26 mouse cellular contexts compared by ENCODE assay signal in genomic region chr11:59939821-59940220, GRCm38 (mm10). TPM values are rescaled to one million over a fixed set of nuclear protein-coding genes. Genes with fewer than 3 reads are reported as not detected.
A peak's percentile ranks its signal among the peaks of the same experiment; 100 is the strongest.
DNase-seq lines count a peak whose midpoint lies in the region; ATAC-seq and TF ChIP-seq lines count a peak whose summit lies in the region.
"Had no signal": no experiment of that assay in that cellular context is flagged by ENCODE, and none has a peak within 500 bp of the region (broad histone marks: within the 10 kb centered on the region; RNA-seq: fewer than 3 reads in every experiment).

No protein-coding gene starts in this region.

- 71% methylated on average over 1 of the region's 1 CpGs for WGBS in intestine, embryonic 16.5 days
- 49% methylated on average over 1 of the region's 1 CpGs for WGBS in intestine, embryonic 15.5 days

- no peak for TF ChIP-seq CTCF in testis, adult 2 months (IDR thresholded peaks at IDR 0.05; ENCODE audit: control insufficient read depth, insufficient read depth, insufficient replicate concordance, low read depth, low read length)

- no peak for TF ChIP-seq POLR2A in testis, adult 2 months (IDR thresholded peaks at IDR 0.05; ENCODE audit: control insufficient read depth, low read depth, low read length)

- intact Hi-C loops in heart, postnatal 14 days (cut with DNase I) = no loop called here

- peaks cover 7% of the 10 kb centered on the region; the same call in 1 of the 2 replicates for H3K4me1 ChIP-seq in intestine, embryonic 16.5 days (ENCODE audit: control insufficient read depth, insufficient read depth, low read length)
- peaks cover 2% of the 10 kb centered on the region; the same call in 1 of the 2 replicates for H3K4me1 ChIP-seq in intestine, embryonic 15.5 days (replicated peaks)
- peaks cover 10% of the 10 kb centered on the region for H3K4me1 ChIP-seq in testis, adult 2 months (ENCODE audit: control insufficient read depth, insufficient read depth, low read length)
- H3K4me1 ChIP-seq: embryonic facial prominence, embryonic 13.5 days; forebrain, embryonic 12.5 days; forebrain, embryonic 15.5 days; hindbrain, embryonic 12.5 days had no signal

- no peak overlapping the region for H3K4me2 ChIP-seq in intestine, embryonic 16.5 days (ENCODE audit: low read depth, low read length)
- H3K4me2 ChIP-seq in intestine, embryonic 15.5 days (replicated peaks) = no peak overlapping the region
- H3K4me2 ChIP-seq: embryonic facial prominence, embryonic 13.5 days; forebrain, embryonic 12.5 days; forebrain, embryonic 15.5 days; heart, embryonic 13.5 days; hindbrain, embryonic 12.5 days had no signal

- no peaks in the 10 kb centered on the region for H3K9me3 ChIP-seq in intestine, embryonic 16.5 days (ENCODE audit: control insufficient read depth, low read length)
- H3K9me3 ChIP-seq in intestine, embryonic 15.5 days = no peaks in the 10 kb centered on the region
- H3K9me3 ChIP-seq: embryonic facial prominence, embryonic 10.5 days; embryonic facial prominence, embryonic 13.5 days; forebrain, embryonic 12.5 days; forebrain, embryonic 15.5 days; heart, embryonic 10.5 days; heart, embryonic 13.5 days; hindbrain, embryonic 12.5 days had no signal

- ATAC-seq in intestine, embryonic 16.5 days = peak; percentile 41; the same call in 1 of the 2 replicates
- no peak for ATAC-seq in intestine, embryonic 15.5 days
- ATAC-seq: activated CD4-positive, CD25-positive, alpha-beta regulatory T cell, adult 4 months; forebrain, embryonic 15.5 days had no signal

- H3K27ac ChIP-seq in intestine, embryonic 16.5 days (ENCODE audit: low read length) = no peak overlapping the region
- no peak overlapping the region for H3K27ac ChIP-seq in intestine, embryonic 15.5 days
- H3K27ac ChIP-seq in testis, adult 2 months (ENCODE audit: control insufficient read depth, insufficient read depth, low read depth, low read length) = peak overlapping the region; percentile 74; the same call in 1 of the 2 replicates
- H3K27ac ChIP-seq: embryonic facial prominence, embryonic 10.5 days; embryonic facial prominence, embryonic 13.5 days; forebrain, embryonic 12.5 days; forebrain, embryonic 15.5 days; heart, adult 2 months; heart, embryonic 10.5 days; heart, embryonic 13.5 days; hindbrain, embryonic 12.5 days had no signal

- H3K4me3 ChIP-seq in intestine, embryonic 16.5 days (ENCODE audit: low read length) = no peak overlapping the region
- H3K4me3 ChIP-seq in intestine, embryonic 15.5 days (replicated peaks) = no peak overlapping the region
- no peak overlapping the region for H3K4me3 ChIP-seq in testis, adult 2 months (ENCODE audit: control insufficient read depth, low read depth, low read length)
- H3K4me3 ChIP-seq: embryonic facial prominence, embryonic 10.5 days; embryonic facial prominence, embryonic 13.5 days; erythroblast, embryonic 14.5 days; forebrain, embryonic 12.5 days; forebrain, embryonic 15.5 days; heart, adult 2 months; heart, embryonic 10.5 days; heart, embryonic 13.5 days; hindbrain, embryonic 12.5 days had no signal

- H3K36me3 ChIP-seq in intestine, embryonic 16.5 days (ENCODE audit: control insufficient read depth, insufficient read depth, low read length) = no peaks in the 10 kb centered on the region
- H3K36me3 ChIP-seq in intestine, embryonic 15.5 days = no peaks in the 10 kb centered on the region
- no peaks in the 10 kb centered on the region for H3K36me3 ChIP-seq in testis, adult 2 months (ENCODE audit: control insufficient read depth, insufficient read depth, low read length)
- H3K36me3 ChIP-seq: embryonic facial prominence, embryonic 10.5 days; embryonic facial prominence, embryonic 13.5 days; forebrain, embryonic 12.5 days; forebrain, embryonic 15.5 days; heart, embryonic 10.5 days; heart, embryonic 13.5 days; hindbrain, embryonic 12.5 days had no signal

- peak; percentile 59 for DNase-seq in kidney, adult 9 months
- no peak for DNase-seq in kidney, postnatal 4 days
- no peak for DNase-seq in testis, postnatal 10 days (ENCODE audit: low spot score)
- no peak for DNase-seq in heart, postnatal 14 days
- DNase-seq: adrenal gland, adult 8-10 months; adrenal gland, postnatal 25 days; cerebellum, adult 11-12 months; cerebellum, adult 8-10 months; cerebellum, postnatal 10 days; cerebellum, postnatal 36 days; embryo, embryonic 11 days; gastrocnemius, postnatal 10 days; gastrocnemius, postnatal 36 days; heart, adult 2 months had no signal

- H3K27me3 ChIP-seq in intestine, embryonic 16.5 days (replicated peaks; ENCODE audit: control insufficient read depth, insufficient read depth, low read length) = no peaks in the 10 kb centered on the region
- H3K27me3 ChIP-seq in intestine, embryonic 15.5 days (replicated peaks) = no peaks in the 10 kb centered on the region
- no peaks in the 10 kb centered on the region for H3K27me3 ChIP-seq in testis, adult 2 months (ENCODE audit: control insufficient read depth, insufficient read depth, low read length)
- H3K27me3 ChIP-seq: forebrain, embryonic 15.5 days; heart, embryonic 13.5 days; hindbrain, embryonic 12.5 days had no signal

- H3K9ac ChIP-seq in intestine, embryonic 16.5 days (ENCODE audit: low read depth, low read length) = no peak overlapping the region
- no peak overlapping the region for H3K9ac ChIP-seq in intestine, embryonic 15.5 days
- H3K9ac ChIP-seq: embryonic facial prominence, embryonic 13.5 days; forebrain, embryonic 12.5 days; forebrain, embryonic 15.5 days; heart, embryonic 13.5 days; hindbrain, embryonic 12.5 days had no signal

RNA-seq across cellular contexts. Expression of gene Med9, which starts 8.2 kb away (rescaled TPM):
- 33.0 and 33.4 TPM in 2 replicates for polyA plus RNA-seq in intestine, embryonic 16.5 days (2015; fragmentation: Nextera tagmentation; extraction: Ambion mirVana)
- 34.5 and 35.6 TPM in 2 replicates for polyA plus RNA-seq in intestine, embryonic 15.5 days (2015; fragmentation: Nextera tagmentation; extraction: Ambion mirVana)
- polyA plus RNA-seq in testis, adult 2 months (2012; rRNA removed) = 74.5 and 78.5 TPM in 2 replicates
- 10 to 100 TPM; 22.4 TPM for total RNA-seq in heart, postnatal 14 days (2021)

RNA-seq across cellular contexts. Expression of gene Rasd1, which starts 24.9 kb away (rescaled TPM):
- 2.0 and 2.3 TPM in 2 replicates for polyA plus RNA-seq in intestine, embryonic 16.5 days (2015; fragmentation: Nextera tagmentation; extraction: Ambion mirVana)
- 2.1 and 2.6 TPM in 2 replicates for polyA plus RNA-seq in intestine, embryonic 15.5 days (2015; fragmentation: Nextera tagmentation; extraction: Ambion mirVana)
- 7.8 and 8.9 TPM in 2 replicates for polyA plus RNA-seq in testis, adult 2 months (2012; rRNA removed)
- 10 to 100 TPM; 11.9 to 13.4 TPM for total RNA-seq in heart, postnatal 14 days (2021)
- polyA plus RNA-seq: erythroblast, embryonic 14.5 days had no signal
